Mouse (Mus musculus) retina, adult 2 months (tissue): ENCODE results near the gene Lrfn2.

Experiments used
- DNase-seq: peaks from one replicate; pipeline ENCODE4 v3.0.0-alpha.2; 2012; ENCODE audit warnings: low read depth, low spot score

Gene Lrfn2

DNA sequence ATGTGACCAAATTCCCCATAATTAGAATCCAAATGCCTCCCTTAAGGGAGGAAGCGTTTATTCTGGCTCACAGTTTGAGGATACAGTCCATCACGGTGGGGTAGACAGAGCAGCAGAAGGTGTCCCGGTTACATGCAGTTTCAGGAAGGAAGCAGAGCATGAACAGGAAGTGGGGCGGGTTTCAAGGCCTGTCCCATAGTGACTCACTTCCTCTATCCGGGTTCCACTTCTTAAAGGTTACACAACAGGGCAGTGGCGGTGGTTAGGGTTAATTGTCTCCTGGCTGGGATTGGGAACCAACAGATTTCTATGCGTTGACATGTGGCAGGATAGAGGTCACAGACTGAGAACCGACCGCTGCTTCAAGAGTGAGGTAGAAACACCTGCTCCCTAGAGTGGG is 31.6 kb downstream of the Lrfn2 start:
- DNase-seq = no peak

DNA sequence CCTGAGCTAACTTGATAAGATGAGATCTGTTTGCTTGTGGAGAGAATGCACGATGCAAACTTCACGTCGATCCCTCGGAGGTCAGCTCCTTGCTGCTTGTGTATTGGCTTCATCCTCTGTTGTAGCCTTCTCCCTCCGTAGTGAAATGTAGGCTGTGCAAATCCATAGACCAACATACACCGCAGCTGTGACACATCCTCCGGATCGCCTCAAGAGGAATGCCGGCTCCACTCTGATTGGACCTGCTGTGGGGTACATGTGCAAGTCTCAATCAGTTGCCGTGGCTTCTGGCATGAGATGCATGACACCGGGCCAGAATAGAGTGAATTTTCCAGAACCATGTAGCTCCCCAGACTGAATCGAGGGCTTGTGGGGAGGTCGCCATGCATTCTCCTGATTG is 36.1 kb downstream of the Lrfn2 start:
- DNase-seq = no peak

DNA sequence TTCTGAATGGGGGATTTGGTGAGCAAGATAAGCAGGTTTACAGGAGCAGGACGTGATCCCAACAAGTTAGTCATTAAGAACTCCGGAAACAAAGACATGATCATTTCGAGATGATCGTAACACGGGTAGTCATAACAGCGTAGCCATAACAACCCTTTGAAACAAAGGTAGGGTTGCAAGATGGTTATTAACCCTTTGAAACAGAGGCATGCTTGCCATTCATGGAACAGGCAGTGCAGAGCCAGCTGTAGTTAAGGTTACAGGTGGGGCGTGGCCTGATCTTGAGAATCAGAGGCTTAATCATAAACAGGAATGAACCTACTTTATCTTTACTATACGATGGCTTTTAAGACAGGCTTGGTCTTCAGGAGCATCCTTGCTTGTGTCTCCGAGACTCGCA is 39.1 kb downstream of the Lrfn2 start:
- DNase-seq = no peak

DNA sequence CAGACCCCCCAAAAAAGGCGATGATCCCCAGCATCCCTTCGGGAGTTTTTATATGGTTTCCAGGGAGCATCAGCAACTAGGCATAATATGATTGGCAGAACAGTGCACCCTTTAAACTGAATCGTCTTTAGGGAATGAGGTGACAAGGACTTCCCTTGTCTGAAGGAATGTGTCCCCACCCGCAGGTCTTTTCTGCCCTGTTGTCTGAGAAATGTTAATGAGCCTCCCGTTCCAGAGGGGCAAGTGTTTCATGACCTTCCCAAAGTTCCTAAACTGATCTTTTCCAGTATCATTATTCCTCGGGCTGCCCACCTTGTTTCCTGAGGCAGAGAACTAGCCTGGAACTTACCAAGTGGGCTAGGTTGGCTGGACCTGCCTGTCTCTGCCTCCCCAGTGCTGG is 40.7 kb downstream of the Lrfn2 start:
- no peak for DNase-seq

DNA sequence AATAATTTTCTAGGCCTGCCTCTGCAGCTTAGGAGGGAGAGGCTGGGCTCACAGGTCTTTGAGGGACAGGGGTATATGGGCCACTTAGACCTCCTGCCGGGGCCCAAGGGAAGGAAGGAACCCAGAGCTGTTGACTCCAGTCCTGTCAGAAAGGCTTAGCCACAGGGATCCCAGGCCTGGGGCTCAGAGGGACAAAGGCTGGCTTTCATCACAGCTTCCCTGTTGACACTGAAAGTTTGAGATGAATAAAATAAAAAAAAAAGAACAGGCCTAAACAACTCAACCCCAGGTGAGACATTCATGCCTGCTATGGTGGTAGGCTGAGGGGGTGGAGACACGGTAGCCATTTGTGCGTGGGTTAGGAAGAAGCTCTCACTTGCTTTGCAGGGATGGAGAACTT is 41.2 kb downstream of the Lrfn2 start:
- DNase-seq = no peak

DNA sequence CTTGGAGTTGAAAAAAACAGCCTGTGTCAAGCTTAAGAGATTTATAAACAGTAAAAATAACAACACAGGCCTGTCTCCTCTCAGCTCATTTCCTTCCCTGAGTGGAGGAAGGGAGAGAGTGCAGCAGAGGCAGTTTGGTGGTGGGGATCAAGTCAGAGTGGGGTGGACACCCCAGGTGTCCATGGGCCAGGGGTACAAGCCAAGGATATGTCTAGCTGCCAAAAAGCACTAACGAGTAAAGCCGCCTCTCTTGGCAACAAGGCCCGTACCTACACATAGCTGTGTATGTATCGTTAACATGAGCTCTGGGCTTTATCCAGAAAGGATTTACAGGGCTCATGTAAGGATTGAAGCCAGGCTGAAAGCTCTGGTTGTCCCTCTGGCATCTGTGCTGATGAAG is 42.9 kb downstream of the Lrfn2 start:
- DNase-seq = no peak

DNA sequence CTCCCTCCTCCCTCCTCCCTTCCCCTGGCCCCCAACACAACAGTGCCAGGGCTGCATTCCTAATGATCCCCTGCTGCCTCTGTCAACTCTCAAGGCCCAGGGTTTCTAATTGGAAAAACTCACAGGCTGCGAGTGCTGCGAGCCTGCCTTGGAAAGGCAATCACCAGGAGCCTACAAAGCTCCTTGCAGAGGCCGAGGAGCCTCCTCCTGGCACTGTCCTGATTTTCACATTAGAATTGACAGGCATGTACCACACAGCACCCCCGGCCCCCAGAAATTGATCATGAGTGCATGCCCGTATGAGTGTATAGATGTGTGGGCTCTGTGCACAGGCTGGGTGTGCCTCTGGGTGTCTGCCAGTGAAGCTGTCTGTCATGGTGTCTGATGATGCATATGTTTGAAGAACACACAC is 44.4 kb downstream of the Lrfn2 start:
- no peak for DNase-seq

DNA sequence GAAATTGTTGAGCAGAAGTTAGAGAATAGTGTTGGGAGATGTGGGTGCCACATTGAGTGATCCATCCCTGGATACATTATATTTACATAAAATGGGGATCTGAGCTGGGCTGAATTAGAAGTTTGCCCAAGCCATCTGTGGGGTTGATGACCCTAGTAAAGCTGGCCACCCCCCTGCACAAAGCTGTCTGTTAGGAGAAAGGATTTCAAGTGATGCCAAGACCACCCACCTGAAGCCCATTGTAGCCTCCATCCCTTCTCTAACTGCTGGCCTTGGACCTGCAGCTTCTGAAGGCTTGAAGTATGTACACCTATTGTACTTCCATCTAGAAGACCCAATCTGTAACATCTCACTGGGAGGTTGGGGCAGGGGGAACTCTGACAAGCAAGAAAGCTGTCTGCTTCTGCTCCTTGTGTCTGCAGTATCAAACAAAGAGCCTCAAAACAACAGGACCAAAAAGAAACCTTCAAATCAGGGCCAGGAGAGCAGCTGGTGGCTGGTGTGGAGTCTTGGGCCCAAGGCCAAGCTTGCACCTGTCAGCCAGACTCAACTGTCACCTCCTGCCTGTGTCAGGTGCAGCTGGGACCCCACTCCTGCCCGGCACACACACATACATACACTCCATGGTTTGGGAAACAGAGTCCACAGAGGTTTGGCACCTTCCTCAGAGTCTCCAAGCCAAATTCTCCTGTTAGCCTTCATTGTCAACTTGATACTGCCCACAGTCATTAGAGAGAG is 63.2 kb downstream of the Lrfn2 start:
- no peak for DNase-seq

DNA sequence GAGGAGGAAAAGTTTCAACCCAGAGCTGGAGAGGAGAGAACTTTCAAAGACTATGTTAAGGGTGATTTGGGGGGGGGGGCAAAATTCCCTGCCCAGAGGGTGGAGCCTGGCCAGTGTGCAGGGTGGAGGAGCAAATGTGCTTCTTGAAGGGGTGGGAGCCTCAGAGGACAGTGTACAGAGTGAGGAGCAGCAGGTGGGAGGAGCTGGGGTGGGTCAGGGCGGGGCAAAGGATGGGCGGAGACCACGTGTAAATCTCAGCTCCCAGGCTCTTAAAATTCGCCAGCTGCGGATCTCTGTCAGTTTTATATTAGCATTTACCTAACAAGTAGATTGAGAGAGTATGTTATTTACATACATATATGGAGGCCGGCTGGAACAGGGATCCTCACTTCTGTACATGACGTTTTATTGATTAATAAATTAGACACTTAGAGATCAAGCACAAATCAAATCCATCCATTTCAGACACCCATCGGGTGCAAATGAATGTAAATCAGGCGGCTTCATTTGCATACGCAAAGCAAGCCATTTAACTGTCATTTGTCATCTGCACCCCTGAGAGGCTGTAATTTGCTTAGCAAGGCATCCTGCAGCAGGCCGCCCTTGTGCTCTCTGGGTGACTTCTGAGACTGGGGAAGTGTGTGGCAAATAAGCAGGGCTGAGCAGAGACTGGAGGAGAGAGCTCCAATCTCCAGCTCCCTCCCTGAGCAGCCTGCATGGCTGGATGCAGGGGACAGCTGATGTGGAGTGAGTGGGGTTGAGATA is 67.5 kb downstream of the Lrfn2 start:
- no peak for DNase-seq

DNA sequence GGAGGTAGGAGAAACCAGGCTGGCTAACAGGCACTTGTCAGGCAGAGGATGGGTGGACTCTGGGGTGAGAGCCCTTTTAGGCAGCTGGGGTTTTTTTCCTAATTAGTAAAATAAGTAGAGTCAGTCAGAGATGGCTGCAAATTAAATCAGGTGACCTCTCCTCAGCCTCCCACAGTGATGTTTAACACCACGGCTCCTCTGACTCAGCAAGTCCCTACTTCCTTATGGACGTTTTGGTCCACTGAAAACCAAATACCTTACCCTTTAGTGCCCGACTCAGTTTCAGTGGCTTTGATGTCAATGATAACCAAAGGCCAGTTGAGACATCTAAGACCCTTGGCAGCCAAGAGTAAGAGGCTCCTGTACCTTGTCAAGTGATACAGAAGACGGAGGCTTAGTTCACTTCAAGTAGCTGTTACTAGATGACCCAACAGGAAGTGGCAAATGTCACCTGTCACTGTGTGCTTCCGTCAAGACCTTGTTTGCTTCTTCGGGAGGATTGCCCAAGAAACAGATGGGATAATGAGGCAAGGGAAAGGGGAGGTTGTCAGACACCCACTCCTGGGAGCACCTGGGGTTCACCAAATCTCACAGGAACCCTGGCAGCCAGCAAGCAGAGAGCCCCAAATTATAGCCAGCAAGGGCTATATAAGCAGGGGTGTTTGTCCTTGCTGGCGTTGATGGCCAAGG is 77.3 kb downstream of the Lrfn2 start:
- no peak for DNase-seq

DNA sequence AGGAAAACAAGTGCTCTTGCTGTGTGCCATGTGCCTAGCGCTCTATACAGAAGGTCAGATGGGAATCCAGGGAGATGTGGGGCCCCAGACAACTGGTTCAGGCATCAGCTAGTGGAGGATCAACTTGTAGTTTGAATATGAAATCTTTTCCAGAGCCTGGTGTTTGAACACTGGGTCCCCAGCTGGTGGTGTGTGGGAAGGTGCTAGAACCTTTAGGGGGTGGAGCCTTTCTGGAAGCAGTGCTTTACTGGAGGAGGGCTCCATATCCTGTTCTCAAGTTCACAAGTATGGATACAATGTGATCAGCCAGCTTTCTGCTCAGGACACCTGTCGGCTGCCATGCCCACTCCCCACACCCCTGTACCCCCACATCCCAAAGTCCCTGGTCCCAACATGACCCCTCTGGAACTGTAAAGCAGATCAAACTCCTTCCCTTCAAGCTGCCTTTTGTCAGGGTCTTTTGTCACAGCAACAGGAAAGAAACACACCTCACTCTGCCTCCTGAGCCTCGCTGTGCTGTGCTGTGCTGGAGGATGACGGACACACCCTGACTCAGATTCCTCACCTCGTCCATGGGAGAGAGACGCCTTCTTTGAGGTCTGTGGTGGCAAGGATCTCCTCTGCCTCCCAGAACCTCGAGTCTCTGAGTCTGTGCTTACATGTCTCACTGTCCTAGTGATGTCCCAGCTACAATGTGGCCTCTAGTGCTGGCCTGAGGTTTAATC is 81.9 kb downstream of the Lrfn2 start:
- no peak for DNase-seq

DNA sequence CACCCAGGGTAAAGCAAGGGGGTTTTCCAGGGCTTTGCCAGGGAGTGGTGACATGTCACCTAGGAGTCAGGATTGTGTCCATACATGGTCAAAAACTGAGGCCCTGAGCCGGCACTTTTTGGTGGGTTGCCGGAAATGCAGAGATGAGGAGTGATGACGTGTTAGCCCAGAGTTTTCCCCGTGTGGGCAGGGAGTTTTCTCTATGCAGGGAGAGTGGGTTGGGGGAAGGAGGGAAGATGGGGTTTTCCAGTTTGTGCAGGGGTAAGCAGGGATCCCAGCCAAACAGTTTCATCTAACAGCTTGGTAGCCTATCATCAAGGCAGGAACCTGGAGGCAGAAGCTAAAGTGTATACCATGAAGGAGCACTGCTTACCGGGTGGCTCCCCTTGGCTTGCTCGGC is 83.2 kb downstream of the Lrfn2 start:
- no peak for DNase-seq

DNA sequence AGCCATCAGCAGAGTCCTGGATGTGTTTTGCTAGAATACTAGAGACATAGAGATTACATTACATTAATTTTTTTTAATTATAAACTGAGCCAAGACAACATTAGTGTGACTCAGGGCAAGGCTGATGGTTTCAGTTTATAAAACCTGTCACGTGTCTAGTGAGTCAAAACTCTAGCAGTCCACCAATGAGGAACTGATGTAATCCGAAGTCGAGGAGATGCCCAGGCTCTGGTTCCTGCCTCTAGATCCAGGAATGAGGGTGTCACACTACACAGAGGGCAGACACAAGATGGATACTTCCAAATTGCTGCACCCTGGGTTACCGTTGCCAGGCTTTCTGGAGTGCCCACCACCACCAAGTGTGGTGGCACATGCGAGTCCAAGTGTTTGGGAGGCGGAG is 84.0 kb downstream of the Lrfn2 start:
- DNase-seq = no peak

DNA sequence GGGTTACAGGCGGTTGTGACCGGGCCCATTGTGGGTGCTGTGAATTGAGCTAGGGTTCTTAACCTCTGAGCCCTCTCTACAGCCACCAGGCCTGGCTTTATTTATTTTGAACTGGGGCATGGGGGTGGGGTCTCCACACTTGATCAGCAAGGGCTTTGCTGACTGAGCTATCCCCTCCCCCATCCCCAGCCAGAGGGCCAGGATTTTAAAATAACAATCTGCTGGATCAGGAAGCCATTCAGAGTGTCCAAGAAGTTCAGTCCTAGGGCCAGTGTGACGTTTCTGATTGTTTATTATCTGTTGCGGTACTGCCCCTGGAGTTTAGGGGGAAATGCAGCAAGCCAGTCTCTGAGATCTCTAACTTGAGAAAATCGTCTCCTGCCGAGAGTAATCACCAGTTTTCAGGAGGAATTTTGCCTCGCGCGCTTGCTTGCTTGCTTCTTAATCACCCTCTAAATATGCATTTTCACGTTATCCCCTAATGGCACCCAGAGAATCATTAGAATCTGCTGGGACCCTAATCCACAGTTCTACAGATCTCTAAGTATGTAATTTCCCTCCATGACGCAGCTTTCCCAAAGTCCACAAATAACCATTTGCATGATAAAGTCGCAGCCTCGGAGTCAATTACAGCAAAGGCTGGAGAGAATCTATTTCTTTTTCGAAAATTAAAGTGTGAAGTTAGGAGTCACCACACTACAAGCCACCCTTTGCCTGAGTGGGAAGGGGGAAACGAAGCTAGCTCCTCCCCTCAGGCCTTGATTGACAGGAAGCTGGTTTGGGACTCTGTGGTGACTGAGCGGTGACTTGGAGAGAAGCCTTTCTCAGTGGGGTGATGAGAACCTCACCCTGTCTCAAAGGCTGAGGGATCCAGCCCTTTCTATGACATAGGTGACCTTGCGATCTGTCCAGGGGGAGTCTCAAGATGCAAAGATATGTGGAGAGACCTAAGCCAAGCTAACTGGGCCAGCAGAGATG is 85.5 kb downstream of the Lrfn2 start:
- no peak for DNase-seq

DNA sequence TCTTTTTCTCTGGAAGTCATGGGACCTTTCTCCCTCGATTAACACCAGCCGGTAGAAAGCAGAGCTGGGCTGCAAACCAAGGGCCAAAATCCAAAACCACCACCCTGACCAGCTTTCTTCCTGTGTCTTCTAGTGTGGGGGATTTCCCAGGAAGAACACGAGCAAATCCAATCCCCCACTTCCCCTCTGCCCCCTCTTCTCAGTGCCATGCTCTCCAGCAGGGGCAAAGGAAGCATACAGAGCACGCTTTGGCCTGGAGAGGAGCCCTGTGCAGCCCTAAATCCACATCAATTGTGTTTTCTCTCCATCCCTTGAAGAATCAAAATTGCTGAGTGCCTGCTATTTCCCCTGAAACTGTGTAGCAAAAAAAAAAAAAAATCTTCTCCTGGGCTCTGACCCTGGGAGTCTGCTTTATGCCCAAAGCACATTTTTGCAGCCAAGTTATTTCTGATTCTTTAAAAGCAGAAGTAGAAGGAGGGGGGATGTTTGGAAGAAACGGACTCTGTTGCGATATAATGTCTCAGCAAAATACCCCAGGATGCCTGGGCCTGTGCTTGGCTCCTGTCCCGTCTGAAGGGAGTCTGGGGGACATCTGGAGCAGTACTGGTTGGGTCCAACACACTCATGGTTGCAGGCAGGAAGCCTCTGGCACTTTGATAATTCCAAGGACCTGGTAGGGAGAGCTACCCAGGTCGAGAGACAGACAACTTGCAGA is 86.8 kb downstream of the Lrfn2 start:
- DNase-seq = no peak

DNA sequence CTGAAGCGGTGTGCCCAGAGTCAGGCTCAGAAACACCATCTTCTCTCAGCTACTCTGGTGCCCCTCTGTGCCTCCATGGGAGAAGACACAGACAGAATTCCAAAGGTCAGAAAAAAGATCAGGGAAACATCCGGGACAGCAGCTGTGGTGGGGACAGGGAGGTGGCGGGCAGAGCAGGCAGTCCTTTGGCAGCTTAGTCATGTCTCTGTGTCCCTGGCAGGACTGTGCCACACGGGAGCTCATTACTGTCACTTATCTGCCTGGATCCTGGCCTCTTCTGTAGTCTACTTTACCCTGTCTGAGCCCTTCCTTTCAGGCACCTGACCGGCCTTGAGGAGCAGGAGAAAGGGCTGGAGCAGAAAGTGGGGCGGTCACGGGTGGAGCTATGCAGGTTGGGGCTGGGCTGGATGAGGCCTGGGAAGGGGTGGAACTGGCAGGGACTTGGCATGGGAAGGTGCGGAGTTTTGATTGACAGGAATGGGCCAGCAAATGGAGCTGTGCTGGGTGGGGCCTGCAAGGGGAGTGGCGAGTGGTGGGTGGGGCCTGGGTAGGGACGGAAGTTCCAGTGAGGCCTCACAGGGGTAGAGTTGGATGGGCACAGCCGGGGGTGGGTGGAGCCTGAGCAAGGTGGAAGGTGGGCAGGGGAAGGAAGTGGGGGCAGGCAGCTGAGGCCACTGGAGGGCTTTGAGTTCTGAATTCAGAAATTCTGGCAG is 97.5 kb downstream of the Lrfn2 start:
- DNase-seq = no peak

DNA sequence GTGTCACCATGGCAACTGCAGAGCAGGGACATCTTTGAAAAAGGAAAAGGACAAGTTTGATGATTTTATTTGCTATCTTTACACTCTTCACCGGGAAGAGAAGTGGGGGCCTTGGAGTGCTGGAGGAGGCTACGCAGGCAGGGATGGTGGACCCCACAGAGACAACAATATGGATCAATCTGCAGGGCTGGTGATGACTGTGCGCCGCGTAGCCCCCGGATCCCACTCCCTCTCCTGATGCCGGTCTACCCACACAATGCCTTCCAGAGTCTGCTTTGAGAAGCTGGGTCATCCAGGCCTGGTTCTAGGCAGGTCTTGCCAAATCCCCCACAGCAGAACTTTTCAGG is 98.1 kb downstream of the Lrfn2 start:
- no peak for DNase-seq

DNA sequence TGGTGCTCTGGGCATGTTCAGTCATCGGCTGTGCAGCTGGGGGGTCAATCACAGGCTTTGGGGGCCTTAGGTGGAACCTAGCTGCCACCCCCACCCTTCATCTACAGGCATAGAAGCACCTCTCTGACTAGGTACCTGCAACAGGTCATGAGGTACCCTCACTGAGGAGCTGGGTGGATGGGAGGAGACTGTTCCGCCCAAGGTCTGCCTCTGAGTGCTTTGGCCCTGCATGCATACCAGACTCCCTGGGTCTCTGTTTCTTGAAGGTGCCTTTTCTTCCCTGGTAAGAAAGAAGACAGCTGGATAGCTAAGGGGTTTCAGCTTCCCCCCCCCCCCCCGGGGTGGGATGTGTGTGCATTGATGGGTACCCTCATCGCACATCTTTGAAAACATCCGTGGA is 98.7 kb downstream of the Lrfn2 start:
- DNase-seq = no peak

DNA sequence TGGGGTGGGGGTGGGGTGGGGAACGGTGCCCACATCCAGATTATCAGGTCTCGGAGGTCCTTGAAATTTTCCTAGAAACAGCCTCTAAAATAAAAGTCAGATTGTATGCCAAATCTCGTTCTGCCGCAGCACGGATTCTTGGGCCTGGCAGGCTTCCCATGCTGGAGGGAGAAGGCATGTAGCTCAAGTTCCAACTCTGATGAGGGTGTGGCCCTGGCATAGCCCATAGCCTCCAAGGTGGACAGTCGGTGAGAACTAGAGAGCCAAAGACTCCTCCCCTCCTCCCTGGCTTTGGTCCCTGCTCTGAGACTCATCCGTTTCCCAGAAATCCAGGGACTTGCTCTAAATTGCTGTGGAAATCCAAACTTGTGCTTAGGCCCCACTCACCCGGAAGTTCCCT is 99.6 kb downstream of the Lrfn2 start:
- DNase-seq = no peak

DNA sequence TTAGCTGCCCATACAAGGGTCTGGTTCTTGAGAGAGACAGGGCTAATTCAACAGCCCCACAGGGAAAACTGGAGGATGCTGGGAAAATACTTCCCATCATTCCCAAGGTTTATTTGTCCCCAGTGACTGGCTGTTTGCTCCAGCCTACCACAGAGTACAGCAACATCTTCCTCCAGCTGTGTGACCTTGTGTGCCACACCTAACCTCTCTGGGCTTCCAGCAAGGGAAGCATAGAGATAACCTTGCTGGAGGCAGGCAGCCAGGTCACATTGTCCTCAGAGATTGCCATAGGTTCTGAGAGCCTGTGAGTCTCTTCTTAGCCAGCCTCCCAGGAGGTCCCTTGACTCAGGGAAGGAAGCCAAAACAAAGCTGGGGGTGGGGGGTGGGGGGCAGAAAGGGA is 101.1 kb downstream of the Lrfn2 start:
- no peak for DNase-seq
